Mouse (Mus musculus) heart, embryonic 14.5 days (tissue): ENCODE measurements around the gene Os9. TPM values are rescaled to one million over a fixed set of nuclear protein-coding genes. Genes with fewer than 3 reads are reported as not detected.

ENCODE experiments used
- ATAC-seq: fragments of 200-750 bp; cut with Nextera tagmentation; 2 replicates; pipeline ENCODE4 v1.8.0; 2017; ENCODE audit warnings: low read depth, moderate TSS enrichment; ENCODE audit not compliant: insufficient number of reproducible peaks, insufficient read depth, low FRiP score
- H3K27ac ChIP-seq, 2 experiments: fragments of 200-500 bp in 1 of 2; fragments of 300-500 bp in 1 of 2; sonication (generic) in 1 of 2; replicated peaks in 1 of 2; 2 replicates each; pipeline ENCODE4 v1.5.1; 2012 to 2014; ENCODE audit warnings: low read depth in 2 of 2, low read length in 2 of 2, control low read depth in 1 of 2, mild to moderate bottlenecking in 1 of 2, mixed read lengths in 1 of 2; ENCODE audit not compliant: control insufficient read depth in 1 of 2, insufficient read depth in 1 of 2
- H3K27me3 ChIP-seq: fragments of 300-500 bp; sonication (generic); 2 replicates; pipeline ENCODE4 v1.6.1; 2014; ENCODE audit warnings: mild to moderate bottlenecking, low read length, control low read depth; ENCODE audit not compliant: control insufficient read depth, insufficient read depth
- H3K36me3 ChIP-seq: fragments of 300-500 bp; sonication (generic); 2 replicates; pipeline ENCODE4 v1.6.1; 2014; ENCODE audit warnings: mild to moderate bottlenecking, control low read depth, low read length, mixed read lengths; ENCODE audit not compliant: control insufficient read depth, insufficient read depth
- H3K4me1 ChIP-seq, 2 experiments: fragments of 200-500 bp in 1 of 2; fragments of 300-500 bp in 1 of 2; sonication (generic) in 1 of 2; 2 replicates each; pipeline ENCODE4 v1.6.1; 2012 to 2014; ENCODE audit warnings: low read length in 2 of 2, control low read depth in 1 of 2, mixed read lengths in 1 of 2; ENCODE audit not compliant: control insufficient read depth in 2 of 2, insufficient read depth in 2 of 2
- H3K4me2 ChIP-seq: fragments of 300-500 bp; sonication (generic); 2 replicates; pipeline ENCODE4 v1.6.1; 2014; ENCODE audit warnings: mild to moderate bottlenecking, low read length
- H3K4me3 ChIP-seq, 2 experiments: fragments of 200-500 bp in 1 of 2; fragments of 300-500 bp in 1 of 2; sonication (generic) in 1 of 2; 2 replicates each; pipeline ENCODE4 v1.5.1; 2012 to 2014; ENCODE audit warnings: low read length in 2 of 2, mild to moderate bottlenecking in 2 of 2, control low read depth in 1 of 2, low read depth in 1 of 2, moderate library complexity in 1 of 2; ENCODE audit not compliant: control insufficient read depth in 1 of 2, insufficient read depth in 1 of 2
- H3K9ac ChIP-seq: fragments of 300-500 bp; sonication (generic); 2 replicates; pipeline ENCODE4 v1.6.1; 2014; ENCODE audit warnings: mild to moderate bottlenecking, low read length
- H3K9me3 ChIP-seq: fragments of 300-500 bp; sonication (generic); 2 replicates; pipeline ENCODE4 v1.6.1; 2016; ENCODE audit warnings: low read length, control low read depth; ENCODE audit not compliant: control insufficient read depth
- WGBS: fragments of 180-500 bp; shearing (Covaris S2); extraction: QIAGEN DNeasy Blood & Tissue Kit; methylation state at CpG from one replicate; pipeline ENCODE4 v1.1.7; 2014; 5-methylcytosine and 5-hydroxymethylcytosine counted together
- polyA plus RNA-seq: library from polyadenylated mRNA; unstranded; fragments of >200 nt; fragmentation: Nextera tagmentation; extraction: Ambion mirVana; gene quantifications from 2 replicates; pipeline ENCODE4 v1.2.1, GENCODE M21; 2014

Os9 gene
- polyA plus RNA-seq, 1 experiment from 2014 or later: 28.3 TPM

DNA sequence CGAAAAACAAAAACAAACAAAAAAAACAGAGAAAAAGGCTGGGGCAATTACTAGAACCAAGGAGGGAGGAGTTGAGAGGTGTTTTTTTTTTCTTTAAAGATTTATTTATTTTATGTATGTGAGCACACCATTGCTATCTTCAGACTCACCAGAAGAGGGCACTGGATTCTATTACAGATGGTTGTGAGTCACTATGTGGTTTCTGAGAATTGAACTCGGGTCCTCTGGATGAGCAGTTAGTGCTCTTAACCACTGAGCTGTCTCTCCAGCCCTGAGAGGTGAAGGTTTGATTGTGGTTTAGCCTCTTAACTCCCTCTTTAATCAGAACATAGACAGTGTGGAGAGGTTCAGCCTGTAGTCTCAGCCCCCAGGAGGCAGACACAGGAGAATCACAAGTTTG is 5.9 kb downstream of the Os9 start:
- peaks cover 45% of the 10 kb centered on the region for H3K36me3 ChIP-seq
- H3K9me3 ChIP-seq: no peaks in the 10 kb centered on the region
- no peak for ATAC-seq
- H3K27me3 ChIP-seq: no peaks in the 10 kb centered on the region
- H3K9ac ChIP-seq: no peak overlapping the region
- peaks cover 0 to 2% of the 10 kb centered on the region in 2 experiments; a peak in 1 of 4 replicates for H3K4me1 ChIP-seq
- no peak overlapping the region for H3K4me3 ChIP-seq
- H3K4me2 ChIP-seq: no peak overlapping the region
- 74% methylated on average over 2 of the region's 2 CpGs for WGBS
- no peak overlapping the region for H3K27ac ChIP-seq

DNA sequence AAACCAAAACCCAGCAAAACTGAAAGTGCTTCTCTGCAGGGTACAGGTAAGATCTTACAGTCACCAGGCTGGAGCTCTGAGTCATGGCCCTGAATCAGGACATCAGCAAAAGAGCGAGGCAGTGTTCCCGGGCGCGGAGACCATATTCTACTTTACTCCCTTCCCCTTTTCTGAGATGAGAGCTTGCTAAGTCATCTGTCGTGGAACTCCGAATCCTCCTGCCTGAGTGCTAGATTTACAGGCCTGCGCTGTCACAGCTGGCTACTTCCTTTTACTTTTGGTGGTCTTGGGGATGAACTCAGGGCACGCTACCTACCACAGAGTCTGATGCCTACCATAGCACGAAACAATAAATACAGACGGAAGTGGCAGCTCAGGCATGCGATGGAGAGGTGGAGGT is 6.5 kb downstream of the Os9 start:
- no peak overlapping the region for H3K4me2 ChIP-seq
- ATAC-seq: no peak
- H3K9me3 ChIP-seq: no peaks in the 10 kb centered on the region
- H3K27me3 ChIP-seq: no peaks in the 10 kb centered on the region
- no peak overlapping the region for H3K9ac ChIP-seq
- no peak overlapping the region for H3K4me3 ChIP-seq
- peaks cover 45% of the 10 kb centered on the region for H3K36me3 ChIP-seq
- WGBS: 84% methylated on average over 11 of the region's 11 CpGs
- no peaks in the 10 kb centered on the region for H3K4me1 ChIP-seq
- no peak overlapping the region for H3K27ac ChIP-seq

GRCm38 (mm10) chr10:127111001-127111887 is 9.7 kb downstream of the Os9 start:
- no peaks in the 10 kb centered on the region for H3K4me1 ChIP-seq
- no peak overlapping the region for H3K9ac ChIP-seq
- H3K9me3 ChIP-seq: no peaks in the 10 kb centered on the region
- no peak overlapping the region for H3K4me3 ChIP-seq
- H3K27me3 ChIP-seq: no peaks in the 10 kb centered on the region
- H3K27ac ChIP-seq: no peak overlapping the region
- ATAC-seq: no peak
- 81% methylated on average over 15 of the region's 15 CpGs for WGBS
- H3K36me3 ChIP-seq: peaks cover 28% of the 10 kb centered on the region
- H3K4me2 ChIP-seq: no peak overlapping the region

DNA sequence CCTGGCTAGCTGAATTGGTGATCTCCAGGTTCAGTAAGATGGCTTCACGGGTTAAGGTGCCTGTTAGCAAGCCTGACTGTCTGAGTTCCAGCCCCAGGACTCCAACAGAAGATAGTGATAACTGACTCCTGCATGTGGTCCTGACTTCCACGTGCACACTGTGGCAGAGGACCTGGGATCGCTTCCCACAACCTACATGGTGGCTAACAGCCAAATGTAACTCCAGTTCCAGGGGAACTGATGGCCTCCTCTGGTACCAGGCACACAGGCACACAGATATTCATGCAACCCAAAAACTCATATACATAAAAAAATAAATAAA is 12.7 kb downstream of the Os9 start:
- Histone ChIP-seq H3K9ac (no peak overlapping the region), H3K4me1 (no peaks in the 10 kb centered on the region), H3K4me2 (no peak overlapping the region), H3K36me3 (peaks cover 25% of the 10 kb centered on the region), H3K27ac (no peak overlapping the region), H3K27me3 (no peaks in the 10 kb centered on the region), H3K9me3 (no peaks in the 10 kb centered on the region), H3K4me3 (no peak overlapping the region)
- 70% methylated on average over 3 of the region's 3 CpGs for WGBS
- ATAC-seq: no peak

- Histone ChIP-seq H3K9me3 (no peaks in the 10 kb centered on the region), H3K9ac (no peak overlapping the region), H3K4me2 (no peak overlapping the region), H3K4me3 (no peak overlapping the region), H3K4me1 (no peaks in the 10 kb centered on the region), H3K27ac (no peak overlapping the region), H3K36me3 (peaks cover 20% of the 10 kb centered on the region), H3K27me3 (no peaks in the 10 kb centered on the region)
- 85% methylated on average over 16 of the region's 16 CpGs for WGBS
- ATAC-seq: no peak
Observed at GRCm38 (mm10) chr10:127107563-127108261, 13.2 kb downstream of the Os9 start.

- no peak overlapping the region for H3K4me3 ChIP-seq
- H3K27ac ChIP-seq: no peak overlapping the region
- peaks cover 28% of the 10 kb centered on the region for H3K36me3 ChIP-seq
- H3K9me3 ChIP-seq: no peaks in the 10 kb centered on the region
- ATAC-seq: no peak
- no peak overlapping the region for H3K4me2 ChIP-seq
- 71% methylated on average over 7 of the region's 7 CpGs for WGBS
- H3K9ac ChIP-seq: no peak overlapping the region
- H3K4me1 ChIP-seq: no peaks in the 10 kb centered on the region
- H3K27me3 ChIP-seq: no peaks in the 10 kb centered on the region
Observed at GRCm38 (mm10) chr10:127103631-127104030, 17.3 kb downstream of the Os9 start.

GRCm38 (mm10) chr10:127101151-127101550 is 19.8 kb downstream of the Os9 start:
- Histone ChIP-seq H3K9ac (no peak overlapping the region), H3K4me3 (no peak overlapping the region), H3K9me3 (no peaks in the 10 kb centered on the region), H3K27ac (no peak overlapping the region), H3K27me3 (no peaks in the 10 kb centered on the region), H3K4me1 (no peaks in the 10 kb centered on the region), H3K4me2 (no peak overlapping the region), H3K36me3 (peaks cover 36% of the 10 kb centered on the region)
- no peak for ATAC-seq
- WGBS: 76% methylated on average over 6 of the region's 6 CpGs
